Mouse (Mus musculus) embryonic facial prominence, embryonic 12.5 days (tissue): ENCODE results near the gene Insm2. TPM values are rescaled to one million over a fixed set of nuclear protein-coding genes. Genes with fewer than 3 reads are reported as not detected.
A peak's percentile ranks its signal among the peaks of the same experiment; 100 is the strongest.
"Not testable (repeated sequence)": the region's sequence is repeated elsewhere in the genome, so short reads cannot be mapped to it uniquely, and the experiment has no call there.

Source experiments
- ATAC-seq: fragments of 200-750 bp; cut with Nextera tagmentation; 2 replicates; pipeline ENCODE4 v1.8.0; 2017; ENCODE audit not compliant: insufficient number of reproducible peaks, insufficient read depth, low FRiP score, low TSS enrichment
- H3K27ac ChIP-seq: fragments of 300-500 bp; sonication (generic); 2 replicates; pipeline ENCODE4 v1.5.1; 2016; ENCODE audit warnings: mild to moderate bottlenecking
- H3K27me3 ChIP-seq: fragments of 300-500 bp; sonication (generic); 2 replicates; pipeline ENCODE4 v1.6.1; 2016; ENCODE audit warnings: mild to moderate bottlenecking, moderate library complexity
- H3K36me3 ChIP-seq: fragments of 300-500 bp; sonication (generic); 2 replicates; pipeline ENCODE4 v1.6.1; 2016; ENCODE audit warnings: mild to moderate bottlenecking
- H3K4me1 ChIP-seq: fragments of 300-500 bp; sonication (generic); 2 replicates; pipeline ENCODE4 v1.6.1; 2016
- H3K4me2 ChIP-seq: fragments of 300-500 bp; sonication (generic); replicated peaks from 2 replicates; pipeline ENCODE4 v1.6.1; 2016; ENCODE audit warnings: mild to moderate bottlenecking, moderate library complexity
- H3K4me3 ChIP-seq: fragments of 300-500 bp; sonication (generic); 2 replicates; pipeline ENCODE4 v1.5.1; 2016; ENCODE audit warnings: mild to moderate bottlenecking
- H3K9ac ChIP-seq: fragments of 300-500 bp; sonication (generic); 2 replicates; pipeline ENCODE4 v1.6.1; 2016; ENCODE audit warnings: mild to moderate bottlenecking, moderate library complexity
- H3K9me3 ChIP-seq: fragments of 300-500 bp; sonication (generic); 2 replicates; pipeline ENCODE4 v1.6.1; 2016; ENCODE audit warnings: mild to moderate bottlenecking, moderate library complexity
- WGBS: fragments of 180-500 bp; shearing (Covaris S2); methylation state at CpG from one replicate; pipeline ENCODE4 v1.1.7; 2016; 5-methylcytosine and 5-hydroxymethylcytosine counted together
- polyA plus RNA-seq: library from polyadenylated mRNA; unstranded; fragments of >200 nt; fragmentation: Nextera tagmentation; extraction: Ambion mirVana; gene quantifications from 2 replicates; pipeline ENCODE4 v1.2.1, GENCODE M21; 2016

The Insm2 gene
- polyA plus RNA-seq = 0.93 and 1.1 TPM in 2 replicates

DNA sequence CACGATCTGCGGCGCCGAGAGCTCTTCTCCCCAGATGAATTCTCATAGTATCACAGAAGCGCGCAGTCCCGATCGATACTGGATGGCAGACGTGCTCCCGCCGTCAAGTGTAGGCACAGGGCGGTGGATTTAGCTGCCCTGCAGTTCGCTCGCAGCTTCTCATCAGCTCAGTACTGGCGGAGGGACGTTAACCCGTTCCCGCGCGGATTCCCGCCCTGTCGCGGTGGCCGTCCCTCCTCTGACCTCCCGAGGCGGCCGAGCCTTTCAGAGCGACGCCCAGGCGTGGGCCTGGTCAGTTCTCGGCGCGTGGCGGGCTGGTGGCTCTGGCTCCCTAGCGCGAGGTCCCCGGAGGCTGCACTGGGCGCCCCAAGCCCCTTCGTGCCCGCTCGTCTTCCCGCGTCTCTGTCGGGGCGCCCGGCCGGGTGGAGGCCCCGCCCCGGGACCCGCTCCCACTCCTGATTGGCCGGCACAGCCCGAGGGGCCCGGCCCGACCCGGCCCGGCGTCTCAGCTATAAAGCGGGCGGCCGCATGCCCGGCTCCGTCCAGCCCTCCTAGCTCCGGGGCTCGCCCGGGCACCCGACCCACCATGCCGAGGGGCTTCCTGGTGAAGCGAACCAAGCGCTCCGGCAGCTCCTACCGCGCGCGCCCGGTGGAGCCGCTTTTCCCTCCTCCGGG is at the start of gene Insm2:
TSS of gene Insm2 (plus strand) at position 541 of the 675 bp plus-strand sequence.
- H3K9ac ChIP-seq = no peak within 1 kb of the TSS
- peaks cover 57% of the 10 kb centered on the region for H3K27me3 ChIP-seq

DNA sequence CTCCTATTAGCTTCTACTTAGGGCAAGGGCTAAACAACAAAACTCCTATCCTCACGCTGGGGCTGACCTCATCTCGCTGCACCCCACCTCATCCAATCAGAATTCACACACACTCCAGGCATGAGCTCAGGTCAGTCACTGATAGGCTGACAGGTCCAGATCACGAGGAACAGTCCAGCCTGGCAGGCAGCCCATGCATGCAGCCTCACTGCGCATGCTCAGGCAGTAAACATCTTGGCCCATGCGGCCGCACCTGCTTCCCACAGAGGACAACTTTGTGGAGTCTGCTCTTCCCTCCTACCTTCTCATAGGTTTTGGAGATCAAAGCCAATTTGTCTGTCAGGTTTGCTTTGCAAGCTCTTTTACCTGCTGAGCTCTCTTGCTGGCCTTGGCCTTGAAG is 44.3 kb upstream of the Insm2 start:
- not testable (repeated sequence) for H3K9me3 ChIP-seq, H3K4me2 ChIP-seq, H3K4me3 ChIP-seq, H3K4me1 ChIP-seq, H3K36me3 ChIP-seq, H3K9ac ChIP-seq, H3K27me3 ChIP-seq, ATAC-seq, H3K27ac ChIP-seq
- whole genome bisulfite sequencing = 76% methylated on average over 6 of the region's 6 CpGs

More for the DNA sequence above, at the start of gene Insm2:
- H3K36me3 ChIP-seq = no peaks in the 10 kb centered on the region
- under 1% methylated on average over 64 of the region's 77 CpGs for WGBS
- H3K4me3 ChIP-seq = peak within 1 kb of the TSS; percentile 44
- H3K9me3 ChIP-seq = no peaks in the 10 kb centered on the region
- peak; percentile 44; the same call in 1 of the 2 replicates for ATAC-seq
- peak within 1 kb of the TSS; percentile 83 for H3K4me2 ChIP-seq
- H3K27ac ChIP-seq = no peak within 1 kb of the TSS
- peaks cover 19% of the 10 kb centered on the region for H3K4me1 ChIP-seq

DNA sequence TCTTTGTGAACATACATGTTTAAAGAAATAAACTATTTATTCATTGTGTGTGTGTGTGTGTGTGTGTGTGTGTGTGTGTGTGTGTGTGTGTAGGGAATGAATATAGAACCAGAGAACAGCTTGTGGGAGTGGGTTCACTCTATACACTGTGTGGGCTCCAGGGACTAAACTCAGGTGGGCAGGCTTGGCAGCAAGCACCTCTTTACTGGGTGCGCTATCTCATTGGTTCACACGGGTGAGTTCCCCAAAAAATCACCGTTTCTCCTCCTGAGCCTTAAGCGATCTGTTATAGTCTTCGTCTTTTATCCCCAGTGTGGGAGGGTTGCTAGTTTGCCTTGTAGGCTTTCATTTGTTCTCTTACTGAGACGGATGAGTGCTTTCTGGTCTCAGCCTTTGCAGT is 41.4 kb upstream of the Insm2 start:
- no peak overlapping the region for H3K4me3 ChIP-seq
- H3K36me3 ChIP-seq = no peaks in the 10 kb centered on the region
- H3K4me1 ChIP-seq = no peaks in the 10 kb centered on the region; the same call in 1 of the 2 replicates
- H3K9me3 ChIP-seq = no peaks in the 10 kb centered on the region
- H3K27ac ChIP-seq = no peak overlapping the region
- ATAC-seq = no peak
- no peaks in the 10 kb centered on the region for H3K27me3 ChIP-seq
- no peak overlapping the region for H3K4me2 ChIP-seq
- 83% methylated on average over 6 of the region's 6 CpGs for WGBS
- no peak overlapping the region for H3K9ac ChIP-seq

DNA sequence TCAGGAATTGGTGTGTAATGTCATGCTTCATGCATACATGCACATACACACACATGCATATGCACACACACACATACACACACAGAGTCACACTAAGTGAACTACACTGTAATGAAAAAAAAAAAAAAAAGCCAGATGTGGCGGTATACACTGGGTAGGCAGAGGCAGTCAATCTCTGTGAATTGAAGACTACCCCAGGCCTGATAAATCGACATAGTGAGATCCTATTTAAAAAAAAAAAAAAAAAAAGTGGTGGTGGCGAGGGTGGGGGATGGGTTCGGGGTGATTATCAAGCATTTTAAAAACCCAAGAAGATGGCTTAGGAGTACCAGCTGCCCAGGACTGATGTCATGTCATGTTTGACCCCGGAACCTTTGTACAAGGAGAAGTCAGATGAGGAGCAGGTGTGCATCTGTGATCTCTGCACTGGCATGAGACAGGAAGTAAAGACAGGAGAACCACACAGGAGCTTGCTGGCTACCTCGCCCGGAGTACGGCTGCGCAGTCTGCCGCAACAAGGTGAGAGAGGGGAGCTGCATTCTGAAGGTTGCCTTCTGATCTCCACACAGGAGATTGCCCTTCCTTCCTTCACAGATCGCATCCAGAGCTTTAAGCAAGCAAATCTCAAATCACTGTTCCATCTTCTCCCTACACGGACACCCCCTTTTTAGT is 39.9 kb upstream of the Insm2 start:
- Histone ChIP-seq H3K4me1 (no peaks in the 10 kb centered on the region; the same call in 1 of the 2 replicates), H3K36me3 (no peaks in the 10 kb centered on the region), H3K27me3 (no peaks in the 10 kb centered on the region), H3K9ac (no peak overlapping the region), H3K9me3 (no peaks in the 10 kb centered on the region), H3K4me2 (no peak overlapping the region), H3K27ac (no peak overlapping the region), H3K4me3 (no peak overlapping the region)
- no peak for ATAC-seq
- WGBS = 85% methylated on average over 12 of the region's 12 CpGs

DNA sequence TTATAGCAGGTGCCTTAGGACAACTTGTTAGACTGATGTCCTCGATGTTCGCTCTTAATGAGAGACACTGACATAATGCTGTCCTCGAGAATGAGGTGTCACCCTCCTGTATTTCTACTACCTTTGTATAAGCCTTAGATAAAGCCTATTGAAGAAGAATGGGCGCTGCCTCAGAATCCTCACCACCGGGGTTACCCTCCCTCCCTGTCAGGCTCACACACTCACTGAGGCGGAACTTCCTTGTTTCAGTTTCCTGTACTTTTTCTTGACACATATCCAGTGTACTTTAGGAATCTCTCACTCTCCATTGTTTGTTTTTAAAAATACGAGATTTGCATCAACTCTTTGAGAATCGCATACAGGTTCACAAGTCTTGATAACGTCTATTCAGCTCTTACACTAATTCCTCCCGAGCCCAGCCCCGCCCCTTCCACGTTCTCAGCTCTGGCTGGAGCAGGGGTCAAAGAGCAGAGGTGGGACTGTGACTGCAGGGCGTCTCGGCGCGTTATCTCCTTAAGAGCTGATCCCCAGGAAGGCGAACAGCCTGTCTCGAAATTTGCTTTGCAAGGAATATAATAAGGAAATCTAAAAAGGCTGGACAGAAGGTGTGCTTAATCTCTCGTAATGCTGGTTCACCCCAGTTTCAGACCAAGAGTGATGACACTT is 39.1 kb upstream of the Insm2 start:
- 14% methylated on average over 19 of the region's 19 CpGs for WGBS
- Histone ChIP-seq H3K4me3 (peak overlapping the region; percentile 28), H3K27ac (no peak overlapping the region)

DNA sequence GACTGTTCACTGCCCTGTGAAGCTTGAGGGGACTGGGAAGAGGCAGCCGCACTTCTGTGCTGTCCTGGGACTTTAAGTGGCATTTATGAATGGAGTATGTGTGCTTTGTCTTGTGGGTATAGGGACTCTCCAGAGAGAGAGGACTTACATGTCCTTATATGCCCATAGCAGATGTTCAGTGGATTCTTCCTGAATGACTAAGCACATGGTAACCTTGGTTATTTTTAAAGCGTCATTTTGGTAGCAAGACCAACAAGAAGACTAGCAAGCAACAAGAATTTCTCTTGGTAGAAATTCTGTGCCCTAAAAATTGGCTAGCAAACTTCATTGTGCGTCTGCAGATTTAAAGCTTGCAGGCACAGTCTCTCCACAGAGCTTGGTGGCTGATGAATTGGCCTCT is 35.5 kb upstream of the Insm2 start:
- no peaks in the 10 kb centered on the region for H3K27me3 ChIP-seq
- H3K36me3 ChIP-seq = no peaks in the 10 kb centered on the region
- H3K9me3 ChIP-seq = no peaks in the 10 kb centered on the region
- no peak overlapping the region for H3K9ac ChIP-seq
- H3K4me2 ChIP-seq = no peak overlapping the region
- no peak overlapping the region for H3K4me3 ChIP-seq
- H3K4me1 ChIP-seq = no peaks in the 10 kb centered on the region; the same call in 1 of the 2 replicates
- no peak for ATAC-seq
- no peak overlapping the region for H3K27ac ChIP-seq
- 95% methylated on average over 3 of the region's 3 CpGs for WGBS

More for the DNA sequence above, 39.1 kb upstream of the Insm2 start:
- Histone ChIP-seq H3K9ac (no peak overlapping the region), H3K4me2 (peak overlapping the region; percentile 51), H3K27me3 (no peaks in the 10 kb centered on the region), H3K36me3 (no peaks in the 10 kb centered on the region), H3K9me3 (no peaks in the 10 kb centered on the region), H3K4me1 (no peaks in the 10 kb centered on the region; the same call in 1 of the 2 replicates)
- no peak for ATAC-seq

DNA sequence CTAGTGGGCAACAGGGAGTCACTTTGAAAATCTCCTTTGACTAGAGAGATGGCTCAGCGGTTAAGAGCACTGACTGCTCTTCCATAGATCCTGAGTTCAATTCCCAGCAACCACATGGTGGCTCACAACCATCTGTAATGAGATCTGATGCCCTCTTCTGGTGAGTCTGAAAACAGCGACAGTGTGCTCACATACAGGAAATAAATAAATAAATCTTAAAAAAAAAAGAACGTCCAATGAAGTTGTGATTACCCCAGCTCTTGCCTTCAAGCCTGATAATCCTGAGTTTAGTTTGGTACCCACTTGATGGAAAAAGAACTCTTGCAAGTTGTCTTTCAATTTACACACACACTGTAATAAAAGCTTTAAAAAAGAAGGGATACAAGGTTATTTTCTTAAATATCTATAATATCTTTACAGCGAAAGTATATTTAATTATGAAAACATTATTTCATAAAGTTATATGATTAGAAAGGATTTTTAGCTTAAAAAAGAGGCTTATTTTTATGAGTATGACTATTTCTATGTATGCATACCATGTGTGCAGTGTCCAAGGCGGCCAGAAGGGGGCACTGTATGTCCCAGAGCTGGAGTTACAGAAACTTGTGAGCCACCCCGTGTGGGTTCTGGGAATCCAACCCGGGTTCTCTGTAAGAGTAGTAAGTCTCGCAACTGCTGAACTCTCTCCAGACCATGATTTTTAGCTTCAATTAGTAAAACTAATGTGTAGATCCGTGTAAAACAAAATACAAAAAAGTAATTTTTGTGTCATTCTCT is 34.9 kb upstream of the Insm2 start:
- no peak overlapping the region for H3K27ac ChIP-seq
- no peaks in the 10 kb centered on the region for H3K36me3 ChIP-seq
- no peak overlapping the region for H3K4me3 ChIP-seq
- H3K9ac ChIP-seq = no peak overlapping the region
- H3K9me3 ChIP-seq = no peaks in the 10 kb centered on the region
- H3K4me1 ChIP-seq = no peaks in the 10 kb centered on the region; the same call in 1 of the 2 replicates
- H3K27me3 ChIP-seq = no peaks in the 10 kb centered on the region
- no peak overlapping the region for H3K4me2 ChIP-seq
- no peak for ATAC-seq
- WGBS = 86% methylated on average over 9 of the region's 9 CpGs

DNA sequence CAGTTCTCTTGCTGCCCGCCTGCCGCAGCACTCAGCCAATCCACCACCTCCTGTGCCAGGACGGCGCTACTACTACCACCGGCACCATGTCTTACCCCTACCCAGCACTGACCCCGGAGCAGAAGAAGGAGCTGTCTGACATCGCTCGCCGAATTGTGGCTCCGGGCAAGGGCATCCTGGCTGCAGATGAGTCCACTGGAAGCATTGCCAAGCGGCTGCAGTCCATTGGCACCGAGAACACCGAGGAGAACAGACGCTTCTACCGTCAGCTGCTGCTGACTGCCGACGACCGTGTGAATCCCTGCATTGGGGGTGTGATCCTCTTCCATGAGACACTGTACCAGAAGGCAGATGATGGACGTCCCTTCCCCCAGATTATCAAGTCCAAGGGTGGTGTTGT is 34.0 kb upstream of the Insm2 start, which contains the start of gene Aldoart2:
TSS of gene Aldoart2 (plus strand) at position 34 of the 400 bp plus-strand sequence.
- Histone ChIP-seq H3K27me3 (no peaks in the 10 kb centered on the region), H3K4me3 (no peak within 1 kb of the TSS), H3K9ac (no peak within 1 kb of the TSS), H3K4me1 (no peaks in the 10 kb centered on the region; the same call in 1 of the 2 replicates), H3K27ac (no peak within 1 kb of the TSS), H3K9me3 (no peaks in the 10 kb centered on the region), H3K36me3 (no peaks in the 10 kb centered on the region), H3K4me2 (no peak within 1 kb of the TSS)
- WGBS = 94% methylated on average over 19 of the region's 19 CpGs
- no peak for ATAC-seq

DNA sequence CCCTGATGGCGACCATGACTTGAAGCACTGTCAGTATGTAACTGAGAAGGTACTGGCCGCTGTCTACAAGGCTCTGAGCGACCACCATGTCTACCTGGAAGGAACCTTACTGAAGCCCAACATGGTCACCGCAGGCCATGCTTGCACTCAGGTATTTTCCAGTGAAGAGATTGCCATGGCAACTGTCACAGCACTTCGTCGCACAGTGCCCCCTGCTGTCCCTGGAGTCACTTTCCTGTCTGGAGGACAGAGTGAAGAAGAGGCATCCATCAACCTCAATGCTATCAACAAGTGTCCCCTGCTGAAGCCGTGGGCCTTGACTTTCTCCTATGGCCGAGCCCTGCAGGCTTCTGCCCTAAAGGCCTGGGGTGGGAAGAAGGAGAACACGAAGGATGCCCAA is 33.4 kb upstream of the Insm2 start:
- H3K36me3 ChIP-seq = no peaks in the 10 kb centered on the region
- ATAC-seq = no peak
- H3K9me3 ChIP-seq = no peaks in the 10 kb centered on the region
- no peaks in the 10 kb centered on the region for H3K4me1 ChIP-seq
- no peak overlapping the region for H3K4me3 ChIP-seq
- H3K9ac ChIP-seq = no peak overlapping the region
- no peak overlapping the region for H3K27ac ChIP-seq
- whole genome bisulfite sequencing = 82% methylated on average over 9 of the region's 9 CpGs
- no peaks in the 10 kb centered on the region for H3K27me3 ChIP-seq
- H3K4me2 ChIP-seq = no peak overlapping the region

DNA sequence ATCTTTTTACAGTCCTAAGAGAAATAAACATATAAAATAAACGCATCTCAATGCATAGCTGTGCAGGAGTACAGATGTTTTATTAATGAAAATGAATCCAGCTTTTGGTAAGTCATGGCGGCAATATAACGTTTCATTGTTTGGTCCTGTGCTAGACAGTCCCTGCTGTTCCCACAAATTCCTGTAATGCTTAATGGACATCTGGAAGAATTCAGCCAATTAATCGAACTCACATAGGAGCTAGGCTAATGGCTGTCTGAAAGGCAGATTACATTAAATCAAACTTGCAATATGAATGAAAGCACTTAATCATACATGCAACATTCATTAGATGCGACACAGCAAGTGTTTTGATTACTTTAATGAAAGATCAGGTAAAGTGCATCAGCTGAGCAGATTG is 32.4 kb upstream of the Insm2 start:
- no peak overlapping the region for H3K9ac ChIP-seq
- no peaks in the 10 kb centered on the region for H3K9me3 ChIP-seq
- H3K4me1 ChIP-seq = no peaks in the 10 kb centered on the region
- H3K27me3 ChIP-seq = no peaks in the 10 kb centered on the region
- ATAC-seq = no peak
- 51% methylated on average over 5 of the region's 5 CpGs for WGBS
- no peak overlapping the region for H3K4me2 ChIP-seq
- no peaks in the 10 kb centered on the region for H3K36me3 ChIP-seq
- no peak overlapping the region for H3K4me3 ChIP-seq
- H3K27ac ChIP-seq = no peak overlapping the region

DNA sequence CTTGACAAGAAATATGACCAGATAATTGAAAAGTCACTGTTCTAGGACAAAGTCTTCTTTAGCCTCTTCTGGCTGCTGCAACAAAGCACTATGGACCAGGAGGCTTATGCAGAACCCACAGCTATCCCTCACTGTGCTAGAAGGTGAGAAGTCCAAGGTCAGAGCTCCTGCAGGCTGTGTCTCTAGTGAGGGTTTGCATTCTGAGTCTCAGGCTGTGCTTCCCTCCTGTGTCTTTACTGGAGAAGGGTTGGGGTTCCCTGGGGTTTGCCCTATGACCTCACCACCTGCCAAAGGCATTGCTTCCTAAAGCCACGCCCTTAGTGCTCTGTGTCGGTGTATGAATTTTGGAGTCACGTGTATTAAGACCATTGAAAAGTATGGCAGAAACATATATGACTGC is 30.8 kb upstream of the Insm2 start:
- WGBS = 85% methylated on average over 3 of the region's 3 CpGs
- no peak for ATAC-seq
- H3K4me2 ChIP-seq = no peak overlapping the region
- no peaks in the 10 kb centered on the region for H3K36me3 ChIP-seq
- no peak overlapping the region for H3K9ac ChIP-seq
- no peak overlapping the region for H3K4me3 ChIP-seq
- H3K27ac ChIP-seq = no peak overlapping the region
- no peaks in the 10 kb centered on the region for H3K27me3 ChIP-seq
- no peaks in the 10 kb centered on the region for H3K9me3 ChIP-seq
- no peaks in the 10 kb centered on the region for H3K4me1 ChIP-seq
